Mouse (Mus musculus) intestine, embryonic 14.5 days (tissue): ENCODE results near the gene Pml. TPM values are rescaled to one million over a fixed set of nuclear protein-coding genes. Genes with fewer than 3 reads are reported as not detected.
A peak's percentile ranks its signal among the peaks of the same experiment; 100 is the strongest.
"Not testable (repeated sequence)": the region's sequence is repeated elsewhere in the genome, so short reads cannot be mapped to it uniquely, and the experiment has no call there.

Source experiments
- ATAC-seq: fragments of 200-750 bp; cut with Nextera tagmentation; replicated peaks from 2 replicates; pipeline ENCODE4 v1.8.0; 2017; ENCODE audit warnings: low read depth, moderate number of reproducible peaks, moderate TSS enrichment, moderate library complexity; ENCODE audit not compliant: low FRiP score, low TSS enrichment
- DNase-seq: peaks from one replicate; pipeline ENCODE4 v3.0.0-alpha.2; 2018; ENCODE audit warnings: low spot score
- H3K27ac ChIP-seq: fragments of 300-500 bp; sonication (generic); 2 replicates; pipeline ENCODE4 v1.5.1; 2014; ENCODE audit warnings: low read depth, mild to moderate bottlenecking, control low read depth
- H3K27me3 ChIP-seq: fragments of 300-500 bp; sonication (generic); replicated peaks from 2 replicates; pipeline ENCODE4 v1.6.1; 2014; ENCODE audit warnings: low read length, control low read depth; ENCODE audit not compliant: control insufficient read depth, insufficient read depth
- H3K36me3 ChIP-seq: fragments of 300-500 bp; sonication (generic); 2 replicates; pipeline ENCODE4 v1.6.1; 2014; ENCODE audit warnings: low read length, control low read depth; ENCODE audit not compliant: control insufficient read depth, insufficient read depth
- H3K4me1 ChIP-seq: fragments of 300-500 bp; sonication (generic); replicated peaks from 2 replicates; pipeline ENCODE4 v1.6.1; 2014; ENCODE audit warnings: low read length, control low read depth, mixed read lengths; ENCODE audit not compliant: control insufficient read depth, insufficient read depth
- H3K4me2 ChIP-seq: fragments of 300-500 bp; sonication (generic); 2 replicates; pipeline ENCODE4 v1.6.1; 2014; ENCODE audit warnings: low read length
- H3K4me3 ChIP-seq: fragments of 300-500 bp; sonication (generic); 2 replicates; pipeline ENCODE4 v1.5.1; 2014; ENCODE audit warnings: low read depth, low read length, control low read depth, mixed read lengths
- H3K9ac ChIP-seq: fragments of 300-500 bp; sonication (generic); 2 replicates; pipeline ENCODE4 v1.6.1; 2014; ENCODE audit warnings: mild to moderate bottlenecking, low read length
- H3K9me3 ChIP-seq: fragments of 300-500 bp; sonication (generic); 2 replicates; pipeline ENCODE4 v1.6.1; 2016; ENCODE audit warnings: low read length, control low read depth; ENCODE audit not compliant: control insufficient read depth
- WGBS: fragments of 180-500 bp; shearing (Covaris S2); extraction: QIAGEN DNeasy Blood & Tissue Kit; methylation state at CpG from one replicate; pipeline ENCODE4 v1.1.7; 2014; 5-methylcytosine and 5-hydroxymethylcytosine counted together
- polyA plus RNA-seq: library from polyadenylated mRNA; unstranded; fragments of >200 nt; fragmentation: Nextera tagmentation; extraction: Ambion mirVana; gene quantifications from 2 replicates; pipeline ENCODE4 v1.2.1, GENCODE M21; 2014

Pml gene
- polyA plus RNA-seq, 1 experiment from 2014 or later, result 16.9 TPM

- Histone ChIP-seq H3K4me2 (no peak overlapping the region), H3K9me3 (no peaks in the 10 kb centered on the region), H3K9ac (no peak overlapping the region), H3K27me3 (no peaks in the 10 kb centered on the region), H3K36me3 (no peaks in the 10 kb centered on the region), H3K4me3 (no peak overlapping the region), H3K4me1 (peaks cover 7% of the 10 kb centered on the region), H3K27ac (peak overlapping the region; percentile 24; the same call in 1 of the 2 replicates)
- WGBS, result 23% methylated on average over 8 of the region's 8 CpGs
- ATAC-seq (no peak), DNase-seq (no peak)
Measured at GRCm38 (mm10) chr9:58275115-58275774, 25.7 kb upstream of the Pml start.

- Histone ChIP-seq H3K4me1 (peaks cover 7% of the 10 kb centered on the region), H3K9me3 (no peaks in the 10 kb centered on the region), H3K27ac (peak overlapping the region; percentile 24; the same call in 1 of the 2 replicates), H3K27me3 (no peaks in the 10 kb centered on the region), H3K4me2 (no peak overlapping the region), H3K9ac (no peak overlapping the region), H3K36me3 (no peaks in the 10 kb centered on the region), H3K4me3 (no peak overlapping the region)
- 43% methylated on average over 3 of the region's 3 CpGs for WGBS
- DNase-seq (no peak), ATAC-seq (no peak)
Measured at GRCm38 (mm10) chr9:58274626-58275025, 25.0 kb upstream of the Pml start.

GRCm38 (mm10) chr9:58274101-58274604 is 24.6 kb upstream of the Pml start:
- no peak for DNase-seq
- ATAC-seq, result no peak
- H3K27me3 ChIP-seq, result no peaks in the 10 kb centered on the region
- H3K27ac ChIP-seq, result peak overlapping the region; percentile 24; the same call in 1 of the 2 replicates
- H3K36me3 ChIP-seq, result no peaks in the 10 kb centered on the region
- no peak overlapping the region for H3K4me2 ChIP-seq
- peaks cover 7% of the 10 kb centered on the region for H3K4me1 ChIP-seq
- no peak overlapping the region for H3K9ac ChIP-seq
- no peak overlapping the region for H3K4me3 ChIP-seq
- 79% methylated on average over 7 of the region's 7 CpGs for WGBS
- no peaks in the 10 kb centered on the region for H3K9me3 ChIP-seq

- H3K4me1 ChIP-seq, result peaks cover 7% of the 10 kb centered on the region
- 79% methylated on average over 9 of the region's 9 CpGs for WGBS
- H3K9ac ChIP-seq, result no peak overlapping the region
- DNase-seq (no peak), ATAC-seq (no peak)
- H3K36me3 ChIP-seq, result no peaks in the 10 kb centered on the region
- no peaks in the 10 kb centered on the region for H3K27me3 ChIP-seq
- H3K9me3 ChIP-seq, result no peaks in the 10 kb centered on the region
- H3K27ac ChIP-seq, result no peak overlapping the region
- no peak overlapping the region for H3K4me3 ChIP-seq
- H3K4me2 ChIP-seq, result no peak overlapping the region
Measured at GRCm38 (mm10) chr9:58272855-58273254, 23.3 kb upstream of the Pml start.

- no peak overlapping the region for H3K27ac ChIP-seq
- ATAC-seq, result no peak
- WGBS, result 86% methylated on average over 2 of the region's 2 CpGs
Measured at GRCm38 (mm10) chr9:58272068-58272541, 22.5 kb upstream of the Pml start.

GRCm38 (mm10) chr9:58271551-58271950 is 22.0 kb upstream of the Pml start:
- 92% methylated on average over 9 of the region's 9 CpGs for WGBS
- not testable (repeated sequence) for ATAC-seq
- H3K4me1 ChIP-seq, result peaks cover 13% of the 10 kb centered on the region

More at GRCm38 (mm10) chr9:58272068-58272541, 22.5 kb upstream of the Pml start:
- DNase-seq, result no peak
- no peak overlapping the region for H3K4me3 ChIP-seq
- H3K27me3 ChIP-seq, result no peaks in the 10 kb centered on the region
- H3K9ac ChIP-seq, result no peak overlapping the region
- H3K36me3 ChIP-seq, result no peaks in the 10 kb centered on the region
- peaks cover 8% of the 10 kb centered on the region for H3K4me1 ChIP-seq
- no peaks in the 10 kb centered on the region for H3K9me3 ChIP-seq
- no peak overlapping the region for H3K4me2 ChIP-seq

GRCm38 (mm10) chr9:58271109-58271508 is 21.5 kb upstream of the Pml start:
- ATAC-seq (no peak), DNase-seq (no peak)
- no peak overlapping the region for H3K4me2 ChIP-seq
- peaks cover 18% of the 10 kb centered on the region for H3K4me1 ChIP-seq
- no peaks in the 10 kb centered on the region for H3K9me3 ChIP-seq
- WGBS, result 87% methylated on average over 3 of the region's 3 CpGs
- H3K9ac ChIP-seq, result no peak overlapping the region
- H3K36me3 ChIP-seq, result no peaks in the 10 kb centered on the region
- no peak overlapping the region for H3K27ac ChIP-seq
- H3K27me3 ChIP-seq, result no peaks in the 10 kb centered on the region
- no peak overlapping the region for H3K4me3 ChIP-seq

More at GRCm38 (mm10) chr9:58271551-58271950, 22.0 kb upstream of the Pml start:
- H3K36me3 ChIP-seq, H3K9ac ChIP-seq, H3K4me2 ChIP-seq, DNase-seq, H3K9me3 ChIP-seq, H3K27ac ChIP-seq, H3K4me3 ChIP-seq, H3K27me3 ChIP-seq: not testable (repeated sequence)

- no peak for ATAC-seq
- Histone ChIP-seq H3K9me3 (no peaks in the 10 kb centered on the region), H3K4me3 (no peak overlapping the region), H3K27me3 (no peaks in the 10 kb centered on the region), H3K4me1 (peaks cover 19% of the 10 kb centered on the region), H3K4me2 (no peak overlapping the region), H3K36me3 (no peaks in the 10 kb centered on the region), H3K27ac (no peak overlapping the region), H3K9ac (no peak overlapping the region)
- whole genome bisulfite sequencing, result 62% methylated on average over 3 of the region's 3 CpGs
- DNase-seq, result no peak
Measured at GRCm38 (mm10) chr9:58270081-58270480, 20.5 kb upstream of the Pml start.
